Mouse (Mus musculus): ENCODE measurements around the gene Rpl38.

DNA sequence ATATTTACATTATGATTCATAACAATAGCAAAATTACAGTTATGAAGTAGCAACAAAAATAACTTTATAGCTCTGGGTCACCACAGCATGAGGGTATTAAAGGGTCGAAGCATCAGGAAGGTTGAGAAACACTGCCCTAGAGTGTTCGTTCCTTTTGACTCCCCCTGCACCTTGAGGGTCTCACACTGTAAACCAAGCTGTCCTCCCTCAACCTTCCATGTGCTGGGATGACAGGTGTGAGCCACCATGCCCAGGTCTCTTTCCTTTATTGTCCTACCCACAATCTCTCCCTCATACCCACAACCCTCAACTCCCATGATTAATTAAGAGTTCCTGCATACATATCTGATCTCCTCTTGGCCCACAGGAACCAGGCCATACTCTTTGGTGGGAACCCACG, 43.1 kb downstream of the Rpl38 start:
- TF ChIP-seq CTCF (IDR thresholded peaks at IDR 0.05; ENCODE audit: low read depth) (no peak), EP300 (IDR thresholded peaks at IDR 0.05; ENCODE audit: low read depth) (no peak)
